Mouse (Mus musculus) layer of hippocampus, adult 6 months (tissue): ENCODE data around the gene Ccar1. TPM values are rescaled to one million over a fixed set of nuclear protein-coding genes. Genes with fewer than 3 reads are reported as not detected.

Experiments used
- long read RNA-seq, 2 experiments: library from polyadenylated mRNA; unstranded; transcript quantifications; one replicate each; pipeline ENCODE4 v2.0.0; 2019 to 2020
- polyA plus RNA-seq: library from polyadenylated mRNA; unstranded; fragments of <200 nt; fragmentation: Nextera tagmentation; gene quantifications from 2 replicates; pipeline ENCODE4 v1.2.3, GENCODE M21; 2021

Ccar1 gene
- 15.8 and 18.9 TPM in 2 replicates for polyA plus RNA-seq
- long read RNA-seq, experiment 1, partial matches to known transcripts = 37 of 44 reads
- long read RNA-seq, experiment 1, other reads (novel, unspliced or antisense) = 5 of 44 reads
- long read RNA-seq, experiment 2, full-length matches to known transcripts = 2 of 212 reads
- long read RNA-seq, experiment 2, partial matches to known transcripts = 157 of 212 reads
- long read RNA-seq, experiment 2, other reads (novel, unspliced or antisense) = 53 of 212 reads

DNA sequence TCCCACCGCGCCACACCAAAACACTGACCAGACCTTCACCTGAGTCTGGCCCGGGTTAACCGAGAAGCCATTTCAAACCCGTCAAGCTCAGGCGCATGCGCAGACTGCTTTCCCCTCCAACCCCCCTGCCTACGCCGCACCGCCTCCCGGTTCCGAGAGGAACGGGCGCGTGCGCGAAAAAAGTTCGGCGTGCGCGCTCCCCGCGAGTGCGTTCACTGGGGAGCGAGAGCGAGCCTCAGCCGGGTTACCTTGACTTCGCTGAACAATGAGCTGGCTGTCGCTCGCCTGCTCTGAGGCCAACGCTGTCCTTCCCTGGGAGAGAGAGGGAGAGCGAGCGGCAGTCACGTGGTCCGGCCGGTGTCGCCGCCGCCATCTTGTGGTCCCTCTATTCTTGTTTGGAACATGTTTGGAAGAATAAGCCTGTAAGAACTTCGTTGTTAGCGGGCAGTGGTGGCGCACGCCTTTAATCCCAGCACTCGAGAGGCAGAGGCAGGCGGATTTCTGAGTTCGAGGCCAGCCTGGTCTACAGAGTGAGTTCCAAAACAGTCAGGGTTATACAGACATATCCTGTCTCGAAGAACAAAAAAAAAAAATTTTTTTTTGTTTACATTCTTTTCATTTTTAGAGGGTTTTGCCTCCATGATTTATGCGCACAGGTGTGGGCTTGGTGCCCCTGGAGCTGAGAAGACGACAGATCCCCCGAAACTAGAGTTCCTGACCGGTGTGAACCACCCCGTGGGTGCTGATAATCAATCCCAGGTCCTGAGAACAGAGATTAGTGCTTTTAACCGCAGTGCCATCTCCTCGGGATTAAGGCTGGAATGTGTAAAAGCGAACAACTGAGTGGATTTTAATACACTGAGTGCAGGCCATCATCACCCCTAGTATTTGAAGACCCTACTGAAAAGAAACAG, at the start of gene Ccar1:
Ccar1 (minus strand) TSS at position 110 of the 914 bp plus-strand sequence.

GRCm38 (mm10) chr10:62725771-62726687, 66.1 kb downstream of the Ccar1 start, which contains the start of gene Stox1:
Stox1 (minus strand) TSS chr10:62726128.

Other genes with a start within 250 kb of the Ccar1 start
- gene Kif1bp, start 213.8 kb downstream of the Ccar1 start, polyA plus RNA-seq = 61.2 and 73.1 TPM in 2 replicates
- 4.3 and 4.7 TPM in 2 replicates for gene Ddx21, start 190.0 kb downstream of the Ccar1 start, polyA plus RNA-seq
- 36.0 and 37.4 TPM in 2 replicates for gene Ddx50, start 141.1 kb downstream of the Ccar1 start, polyA plus RNA-seq
- gene Stox1, start 66.2 kb downstream of the Ccar1 start, polyA plus RNA-seq = 1.6 and 1.9 TPM in 2 replicates
- 5.9 and 7.6 TPM in 2 replicates for gene Tet1, start 116.7 kb upstream of the Ccar1 start, polyA plus RNA-seq
- 9.0 and 9.6 TPM in 2 replicates for gene Slc25a16, start 128.3 kb upstream of the Ccar1 start, polyA plus RNA-seq
- gene Dna2, start 154.7 kb upstream of the Ccar1 start, polyA plus RNA-seq = 0.44 and 0.97 TPM in 2 replicates
- gene Rufy2, start 187.9 kb upstream of the Ccar1 start, polyA plus RNA-seq = 31.2 and 40.3 TPM in 2 replicates
- gene Hnrnph3, start 231.9 kb upstream of the Ccar1 start, polyA plus RNA-seq = 9.4 and 11.8 TPM in 2 replicates
- gene Pbld2, start 232.0 kb upstream of the Ccar1 start, polyA plus RNA-seq = 0.40 TPM in 2 replicates